Mouse (Mus musculus) heart, postnatal 25 days (tissue): ENCODE measurements around the gene Apod. TPM values are rescaled to one million over a fixed set of nuclear protein-coding genes. Genes with fewer than 3 reads are reported as not detected.
"Not testable (repeated sequence)": the region's sequence is repeated elsewhere in the genome, so short reads cannot be mapped to it uniquely, and the experiment has no call there.

ENCODE experiments used
- DNase-seq: peaks from one replicate; pipeline ENCODE4 v3.0.0; 2022; ENCODE audit warnings: low spot score
- intact Hi-C: fragments of 180-260 bp; cut with DNase I; formaldehyde crosslinking; loops from one replicate; pipeline ENCODE4 v1.15.1; 2025
- total RNA-seq, 2 experiments: library from RNA; stranded (reverse); gene quantifications; 2 replicates each; pipeline ENCODE4 v1.2.3; 2021

Apod gene
- total RNA-seq, 2 experiments from 2014 or later: 2.6 to 2.9 TPM

GRCm38 (mm10) chr16:31326679-31327078, 12.1 kb upstream of the Apod start:
- intact Hi-C loops: loop anchor here (2.0 to 5.0 kb wide), 2 partner anchors 34 to 50 kb away; no protein-coding TSS in a partner anchor
- peak; percentile 47 for DNase-seq

GRCm38 (mm10) chr16:31325966-31326365, 11.4 kb upstream of the Apod start:
- intact Hi-C loops: loop anchor here (2.0 to 5.0 kb wide), 2 partner anchors 34 to 49 kb away; no protein-coding TSS in a partner anchor
- peak; percentile 44 for DNase-seq

- intact Hi-C loops: loop anchor here (5.0 kb wide), 1 partner anchor 33 kb away; no protein-coding TSS in a partner anchor
- no peak for DNase-seq
Observed at GRCm38 (mm10) chr16:31325120-31325519, 10.5 kb upstream of the Apod start.

GRCm38 (mm10) chr16:31321501-31321900, 6.9 kb upstream of the Apod start:
- no peak for DNase-seq
- intact Hi-C loops: no loop called here

- DNase-seq: no peak
- intact Hi-C loops: no loop called here
Observed at GRCm38 (mm10) chr16:31320954-31321353, 6.3 kb upstream of the Apod start.

- intact Hi-C loops, DNase-seq: not testable (repeated sequence)
Observed at GRCm38 (mm10) chr16:31319723-31320122, 5.1 kb upstream of the Apod start.

GRCm38 (mm10) chr16:31319316-31319715, 4.7 kb upstream of the Apod start:
- DNase-seq: no peak
- intact Hi-C loops: no loop called here

- no peak for DNase-seq
- intact Hi-C loops: no loop called here
Observed at GRCm38 (mm10) chr16:31318418-31318817, 3.8 kb upstream of the Apod start.

- DNase-seq: peak; percentile 67
- intact Hi-C loops: loop anchor here (2.0 kb wide), 1 partner anchor 36 kb away; no protein-coding TSS in a partner anchor
Observed at GRCm38 (mm10) chr16:31316246-31317143, 1.9 kb upstream of the Apod start.

GRCm38 (mm10) chr16:31315294-31315693, 686 bp upstream of the Apod start:
- DNase-seq: no peak
- intact Hi-C loops: no loop called here

GRCm38 (mm10) chr16:31313611-31314010, 997 bp downstream of the Apod start:
- no peak for DNase-seq
- intact Hi-C loops: no loop called here

GRCm38 (mm10) chr16:31312296-31312695, 2.3 kb downstream of the Apod start:
- intact Hi-C loops: no loop called here
- DNase-seq: no peak

- DNase-seq: no peak
- intact Hi-C loops: no loop called here
Observed at GRCm38 (mm10) chr16:31305199-31305919, 9.2 kb downstream of the Apod start.

GRCm38 (mm10) chr16:31303276-31303675, 11.3 kb downstream of the Apod start:
- no peak for DNase-seq
- intact Hi-C loops: no loop called here

GRCm38 (mm10) chr16:31300883-31301532, 13.6 kb downstream of the Apod start:
- intact Hi-C loops: no loop called here
- DNase-seq: no peak

GRCm38 (mm10) chr16:31300467-31300866, 14.1 kb downstream of the Apod start:
- DNase-seq: no peak
- intact Hi-C loops: no loop called here

- intact Hi-C loops: no loop called here
- DNase-seq: no peak
Observed at GRCm38 (mm10) chr16:31299960-31300353, 14.7 kb downstream of the Apod start.

GRCm38 (mm10) chr16:31299164-31299959, 15.2 kb downstream of the Apod start:
- DNase-seq: no peak
- intact Hi-C loops: no loop called here

GRCm38 (mm10) chr16:31297113-31297512, 17.5 kb downstream of the Apod start:
- intact Hi-C loops: no loop called here
- no peak for DNase-seq
